Mouse (Mus musculus) liver, adult 2 months (tissue): ENCODE data around the gene Gm13285.
"Not testable (repeated sequence)": the region's sequence is repeated elsewhere in the genome, so short reads cannot be mapped to it uniquely, and the experiment has no call there.

ENCODE experiments used
- CTCF ChIP-seq: fragments of 200-500 bp; IDR thresholded peaks from 2 replicates; pipeline ENCODE4 v1.5.1; 2011; ENCODE audit warnings: low read depth, low read length, control low read depth
- POLR2A ChIP-seq: fragments of 200-500 bp; IDR thresholded peaks from 2 replicates; pipeline ENCODE4 v1.6.1; 2011; ENCODE audit warnings: low read length, control low read depth; ENCODE audit not compliant: insufficient read depth; ENCODE audit errors: extremely low read depth

DNA sequence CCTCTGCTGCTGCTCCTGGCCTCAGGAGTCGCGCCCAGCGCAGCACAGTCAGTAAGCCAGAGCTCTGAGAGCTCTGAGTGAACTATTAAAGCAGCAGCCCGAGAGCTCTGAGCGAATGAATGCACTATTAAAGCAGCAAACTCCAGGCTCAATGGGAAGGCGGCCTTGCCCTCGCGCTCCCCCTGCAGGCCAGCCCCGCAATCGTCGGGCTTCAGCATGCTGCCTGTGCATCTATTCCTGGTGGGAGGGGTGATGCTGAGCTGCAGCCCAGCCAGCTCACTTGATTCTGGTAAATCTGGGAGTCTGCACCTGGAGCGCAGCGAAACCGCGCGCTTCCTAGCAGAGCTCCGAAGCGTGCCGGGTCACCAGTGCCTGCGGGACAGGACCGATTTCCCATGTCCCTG lies 41.8 kb upstream of the Gm13285 start:
- TF ChIP-seq CTCF, result peak; percentile 73
- TF ChIP-seq POLR2A, result not testable (repeated sequence)
